9 mouse cellular contexts compared by ENCODE assay signal in genomic region chr9:51881386-51881785, GRCm38 (mm10).
DNase-seq lines count a peak whose midpoint lies in the region; ATAC-seq and TF ChIP-seq lines count a peak whose summit lies in the region.
"Had no signal": no experiment of that assay in that cellular context is flagged by ENCODE, and none has a peak within 500 bp of the region (broad histone marks: within the 10 kb centered on the region; RNA-seq: fewer than 3 reads in every experiment).

No protein-coding gene starts in this region.

- H3K27ac ChIP-seq in midbrain, postnatal 0 days (ENCODE audit: low read depth, low read length): no peak overlapping the region
- H3K27ac ChIP-seq in midbrain, embryonic 15.5 days: no peak overlapping the region
- no peak overlapping the region for H3K27ac ChIP-seq in neural tube, embryonic 11.5 days (ENCODE audit: low read depth, low read length)
- H3K27ac ChIP-seq in liver, embryonic 12.5 days: no peak overlapping the region
- H3K27ac ChIP-seq: liver, embryonic 15.5 days had no signal

- no peaks in the 10 kb centered on the region for H3K36me3 ChIP-seq in midbrain, postnatal 0 days (ENCODE audit: insufficient read depth, low read length)
- H3K36me3 ChIP-seq in midbrain, embryonic 15.5 days (replicated peaks): no peaks in the 10 kb centered on the region
- no peaks in the 10 kb centered on the region for H3K36me3 ChIP-seq in neural tube, embryonic 11.5 days (ENCODE audit: control insufficient read depth, insufficient read depth, low read length)
- no peaks in the 10 kb centered on the region for H3K36me3 ChIP-seq in liver, embryonic 12.5 days
- H3K36me3 ChIP-seq: liver, embryonic 15.5 days had no signal

- H3K4me2 ChIP-seq in midbrain, postnatal 0 days (ENCODE audit: low read depth, low read length, poor library complexity, severe bottlenecking): no peak overlapping the region
- H3K4me2 ChIP-seq in midbrain, embryonic 15.5 days: no peak overlapping the region
- no peak overlapping the region for H3K4me2 ChIP-seq in neural tube, embryonic 11.5 days (ENCODE audit: low read depth)
- no peak overlapping the region for H3K4me2 ChIP-seq in liver, embryonic 12.5 days
- H3K4me2 ChIP-seq: liver, embryonic 15.5 days had no signal

- intact Hi-C loops in gastrocnemius, postnatal 36 days (cut with DNase I): no loop called here

- H3K27me3 ChIP-seq in midbrain, postnatal 0 days (ENCODE audit: insufficient read depth, low read length): no peaks in the 10 kb centered on the region
- H3K27me3 ChIP-seq in midbrain, embryonic 15.5 days (replicated peaks): no peaks in the 10 kb centered on the region
- no peaks in the 10 kb centered on the region for H3K27me3 ChIP-seq in neural tube, embryonic 11.5 days (ENCODE audit: control insufficient read depth, insufficient read depth, low read length)
- H3K27me3 ChIP-seq in liver, embryonic 12.5 days (replicated peaks): no peaks in the 10 kb centered on the region
- H3K27me3 ChIP-seq: liver, embryonic 15.5 days had no signal

- H3K9ac ChIP-seq in midbrain, postnatal 0 days (replicated peaks; ENCODE audit: low read length, poor library complexity, severe bottlenecking): no peak overlapping the region
- no peak overlapping the region for H3K9ac ChIP-seq in midbrain, embryonic 15.5 days
- H3K9ac ChIP-seq in neural tube, embryonic 11.5 days (ENCODE audit: low read length): no peak overlapping the region
- no peak overlapping the region for H3K9ac ChIP-seq in liver, embryonic 12.5 days
- H3K9ac ChIP-seq: liver, embryonic 15.5 days had no signal

- H3K9me3 ChIP-seq in midbrain, postnatal 0 days (ENCODE audit: low read length): no peaks in the 10 kb centered on the region
- H3K9me3 ChIP-seq in midbrain, embryonic 15.5 days: no peaks in the 10 kb centered on the region
- no peaks in the 10 kb centered on the region for H3K9me3 ChIP-seq in neural tube, embryonic 11.5 days (ENCODE audit: control insufficient read depth, low read length)
- no peaks in the 10 kb centered on the region for H3K9me3 ChIP-seq in liver, embryonic 12.5 days (replicated peaks)
- H3K9me3 ChIP-seq: liver, embryonic 15.5 days had no signal

- TF ChIP-seq CTCF in midbrain, postnatal 0 days (IDR thresholded peaks at IDR 0.05): no peak

- WGBS in midbrain, postnatal 0 days: 46% methylated on average over 4 of the region's 4 CpGs
- WGBS in midbrain, embryonic 15.5 days: 59% methylated on average over 4 of the region's 4 CpGs
- 48% methylated on average over 4 of the region's 4 CpGs for WGBS in neural tube, embryonic 11.5 days
- 41% methylated on average over 4 of the region's 4 CpGs for WGBS in liver, embryonic 12.5 days (ENCODE audit: insufficient replicate concordance)

- no peaks in the 10 kb centered on the region for H3K4me1 ChIP-seq in midbrain, postnatal 0 days (ENCODE audit: insufficient read depth, low read length)
- H3K4me1 ChIP-seq in midbrain, embryonic 15.5 days: no peaks in the 10 kb centered on the region
- H3K4me1 ChIP-seq in neural tube, embryonic 11.5 days (ENCODE audit: control insufficient read depth, insufficient read depth, low read length): no peaks in the 10 kb centered on the region
- H3K4me1 ChIP-seq in liver, embryonic 12.5 days: no peaks in the 10 kb centered on the region
- H3K4me1 ChIP-seq: liver, embryonic 15.5 days had no signal

- DNase-seq in adrenal gland, adult (ENCODE audit: inconsistent age in 2 of 2, low spot score in 1 of 2): peak; percentile 65 to 78
- DNase-seq in adrenal gland, postnatal 4 days (ENCODE audit: low spot score in 2 of 2): no peak
- peak; percentile 18 for DNase-seq in midbrain, postnatal 0 days (ENCODE audit: low spot score)
- peak; percentile 44 to 59 for DNase-seq in gastrocnemius, postnatal 36 days
- peak; percentile 43 for DNase-seq in neural tube, embryonic 11.5 days (ENCODE audit: low spot score)
- no peak for DNase-seq in spleen, postnatal 10 days (ENCODE audit: low spot score in 2 of 2)

- no peak overlapping the region for H3K4me3 ChIP-seq in midbrain, postnatal 0 days (ENCODE audit: low read depth, low read length)
- H3K4me3 ChIP-seq in midbrain, embryonic 15.5 days: no peak overlapping the region
- H3K4me3 ChIP-seq in neural tube, embryonic 11.5 days (ENCODE audit: low read depth, low read length): no peak overlapping the region
- no peak overlapping the region for H3K4me3 ChIP-seq in liver, embryonic 12.5 days
- H3K4me3 ChIP-seq: liver, embryonic 15.5 days had no signal

- no peak for ATAC-seq in midbrain, postnatal 0 days (ENCODE audit: low FRiP score)
- ATAC-seq in midbrain, embryonic 15.5 days (replicated peaks): no peak
- ATAC-seq in neural tube, embryonic 11.5 days (ENCODE audit: insufficient read depth, low FRiP score, low TSS enrichment): no peak
- no peak for ATAC-seq in liver, embryonic 12.5 days

Comparison
In these comparisons a context has a peak if more than half of its experiments do, and no peak if none do; other contexts are left out.
1. DNase-seq: peak in adrenal gland, adult (2 of 2), midbrain, postnatal 0 days (single experiment), gastrocnemius, postnatal 36 days (2 of 2) and neural tube, embryonic 11.5 days (single experiment); none in adrenal gland, postnatal 4 days (0 of 2) and spleen, postnatal 10 days (0 of 2).